Mouse (Mus musculus): Measurements from ENCODE around the gene Scn8a. TPM values are rescaled to one million over a fixed set of nuclear protein-coding genes. Genes with fewer than 3 reads are reported as not detected.
A peak's percentile ranks its signal among the peaks of the same experiment; 100 is the strongest.

The Scn8a gene
- polyA plus RNA-seq, 1 experiment, result 107 TPM

DNA sequence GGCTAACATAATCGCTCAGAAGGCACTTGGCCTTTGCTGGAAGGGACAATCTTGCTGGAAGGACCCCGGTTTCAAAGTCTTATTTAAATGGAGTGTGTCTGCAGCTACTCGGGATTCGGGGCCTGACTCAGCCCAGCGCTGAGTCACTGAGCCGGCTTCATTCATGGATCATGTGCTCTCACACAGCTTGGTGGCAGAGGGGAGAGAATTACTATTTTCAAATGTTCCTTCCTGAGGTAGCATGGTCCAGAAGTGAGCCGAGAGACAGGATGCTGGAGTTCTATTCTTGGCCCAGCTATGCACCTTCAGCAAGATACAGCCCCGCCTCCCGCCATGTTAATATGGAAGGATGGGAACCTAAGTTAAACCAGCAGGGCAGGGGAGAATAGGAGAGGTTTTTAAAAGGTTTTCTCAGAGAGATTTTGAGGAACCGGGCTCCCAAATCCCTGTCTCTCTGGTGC lies 40.8 kb downstream of the Scn8a start:
- Histone ChIP-seq H3K4me3 (replicated peaks; ENCODE audit: insufficient read depth, low read depth, low read length) (peak overlapping the region; percentile 37), H3K27me3 (ENCODE audit: control insufficient read depth, insufficient read depth, low read length) (no peaks in the 10 kb centered on the region), H3K4me1 (ENCODE audit: control insufficient read depth, insufficient read depth, low read length) (peaks cover 69% of the 10 kb centered on the region), H3K27ac (ENCODE audit: insufficient read depth, low read length) (peak overlapping the region; percentile 93)
- peak; percentile 74 to 83 for DNase-seq
- WGBS, result 4% methylated on average over 10 of the region's 10 CpGs
- TF ChIP-seq CTCF (IDR thresholded peaks at IDR 0.05; ENCODE audit: borderline replicate concordance, insufficient read depth, low read depth, low read length), result no peak
- no peak for TF ChIP-seq POLR2A (IDR thresholded peaks at IDR 0.05; ENCODE audit: borderline replicate concordance, insufficient read depth, low read length)

DNA sequence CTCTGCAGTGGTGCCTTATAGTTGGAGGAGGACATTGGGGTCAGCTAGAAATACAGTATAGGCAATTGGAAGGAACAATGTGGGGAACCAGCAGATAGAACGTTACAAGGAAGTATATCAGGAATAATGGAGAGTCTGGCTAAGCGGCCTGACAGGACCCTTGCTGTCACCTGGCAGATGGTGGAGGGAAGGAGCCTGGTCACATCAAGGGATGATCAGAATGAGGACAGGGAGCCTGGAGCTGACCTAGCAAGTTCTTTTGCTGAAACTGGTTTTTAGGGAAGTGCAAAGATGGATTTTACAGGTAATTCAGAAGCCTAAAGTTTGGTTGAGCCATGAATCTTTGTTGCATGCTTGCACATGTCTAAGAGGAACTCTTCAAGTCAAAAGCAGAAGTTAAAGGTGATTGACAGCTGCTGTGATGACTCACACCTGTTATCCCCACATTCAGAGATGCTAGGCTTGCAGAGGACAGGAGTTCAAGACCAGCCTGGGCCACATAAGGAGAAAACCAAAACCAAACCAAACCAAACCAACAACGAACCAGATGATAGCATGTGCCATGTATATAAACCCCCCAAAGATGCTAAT lies 43.1 kb downstream of the Scn8a start:
- H3K27ac ChIP-seq (ENCODE audit: insufficient read depth, low read length), result peak overlapping the region; percentile 86
- WGBS, result 30% methylated on average over 3 of the region's 3 CpGs
- TF ChIP-seq CTCF (IDR thresholded peaks at IDR 0.05; ENCODE audit: borderline replicate concordance, insufficient read depth, low read depth, low read length), result no peak
- TF ChIP-seq POLR2A (IDR thresholded peaks at IDR 0.05; ENCODE audit: borderline replicate concordance, insufficient read depth, low read length), result no peak
- no peaks in the 10 kb centered on the region for H3K27me3 ChIP-seq (ENCODE audit: control insufficient read depth, insufficient read depth, low read length)
- peaks cover 65% of the 10 kb centered on the region for H3K4me1 ChIP-seq (ENCODE audit: control insufficient read depth, insufficient read depth, low read length)
- DNase-seq, result peak; percentile 57 to 70
- no peak overlapping the region for H3K4me3 ChIP-seq (replicated peaks; ENCODE audit: insufficient read depth, low read depth, low read length)

DNA sequence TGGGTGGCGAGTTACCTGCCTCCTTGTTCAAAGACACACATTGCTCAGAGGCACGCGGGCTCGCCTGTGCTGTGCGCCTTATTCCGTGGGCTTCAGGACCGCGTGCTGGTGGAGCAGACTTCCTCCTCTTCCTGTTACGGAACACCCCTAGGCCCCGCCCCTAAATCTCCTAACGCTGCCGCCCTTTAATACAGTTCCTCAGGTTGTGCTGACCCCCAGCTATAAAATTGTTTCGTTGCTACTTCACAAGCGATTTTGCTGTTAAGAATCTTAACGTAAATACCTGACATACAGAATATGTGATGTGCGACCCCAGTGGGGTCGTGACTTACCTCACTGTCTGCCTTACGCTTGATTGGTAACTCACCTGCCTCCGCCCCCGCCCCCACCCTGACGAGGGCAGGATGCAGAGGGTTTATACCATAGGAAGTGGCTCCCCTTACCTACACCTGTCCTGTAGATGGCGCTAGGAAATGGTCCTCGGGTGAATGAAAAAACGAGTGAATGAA lies 45.1 kb downstream of the Scn8a start:
- Histone ChIP-seq H3K27ac (ENCODE audit: insufficient read depth, low read length) (no peak overlapping the region; the same call in 1 of the 2 replicates), H3K4me3 (replicated peaks; ENCODE audit: insufficient read depth, low read depth, low read length) (no peak overlapping the region), H3K27me3 (ENCODE audit: control insufficient read depth, insufficient read depth, low read length) (no peaks in the 10 kb centered on the region), H3K4me1 (ENCODE audit: control insufficient read depth, insufficient read depth, low read length) (peaks cover 62% of the 10 kb centered on the region)
- peak in 1 of 2 experiments; percentile 51 for DNase-seq
- 21% methylated on average over 24 of the region's 24 CpGs for WGBS
- TF ChIP-seq CTCF (IDR thresholded peaks at IDR 0.05; ENCODE audit: borderline replicate concordance, insufficient read depth, low read depth, low read length) (peak; percentile 35; the same call in 1 of the 2 replicates), POLR2A (IDR thresholded peaks at IDR 0.05; ENCODE audit: borderline replicate concordance, insufficient read depth, low read length) (no peak)

DNA sequence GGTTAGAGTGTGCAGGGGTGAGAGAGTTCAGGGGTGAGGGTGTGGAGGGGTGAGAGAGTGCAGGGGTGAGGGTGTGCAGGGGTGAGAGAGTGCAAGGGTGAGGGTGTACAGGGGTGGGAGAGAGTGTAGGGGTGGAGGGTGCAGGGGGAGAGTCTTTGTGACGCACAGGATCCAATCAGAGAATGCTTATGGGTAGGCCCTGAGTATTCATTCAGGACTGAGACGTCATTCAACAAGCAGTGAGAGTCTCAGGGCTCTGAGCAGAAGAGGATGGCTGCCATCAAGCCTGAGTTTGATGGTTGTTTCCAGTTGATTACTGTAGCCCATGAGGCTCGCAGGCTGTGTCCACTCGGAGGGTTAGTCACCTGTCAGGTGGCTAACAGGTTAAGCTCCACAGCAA lies 48.4 kb downstream of the Scn8a start:
- H3K4me3 ChIP-seq (replicated peaks; ENCODE audit: insufficient read depth, low read depth, low read length), result no peak overlapping the region
- H3K27ac ChIP-seq (ENCODE audit: insufficient read depth, low read length), result peak overlapping the region; percentile 3; the same call in 1 of the 2 replicates
- no peak for DNase-seq
- no peaks in the 10 kb centered on the region for H3K27me3 ChIP-seq (ENCODE audit: control insufficient read depth, insufficient read depth, low read length)
- peaks cover 39% of the 10 kb centered on the region for H3K4me1 ChIP-seq (ENCODE audit: control insufficient read depth, insufficient read depth, low read length)
- WGBS, result 26% methylated on average over 4 of the region's 4 CpGs
- TF ChIP-seq POLR2A (IDR thresholded peaks at IDR 0.05; ENCODE audit: borderline replicate concordance, insufficient read depth, low read length) (no peak), CTCF (IDR thresholded peaks at IDR 0.05; ENCODE audit: borderline replicate concordance, insufficient read depth, low read depth, low read length) (no peak)

DNA sequence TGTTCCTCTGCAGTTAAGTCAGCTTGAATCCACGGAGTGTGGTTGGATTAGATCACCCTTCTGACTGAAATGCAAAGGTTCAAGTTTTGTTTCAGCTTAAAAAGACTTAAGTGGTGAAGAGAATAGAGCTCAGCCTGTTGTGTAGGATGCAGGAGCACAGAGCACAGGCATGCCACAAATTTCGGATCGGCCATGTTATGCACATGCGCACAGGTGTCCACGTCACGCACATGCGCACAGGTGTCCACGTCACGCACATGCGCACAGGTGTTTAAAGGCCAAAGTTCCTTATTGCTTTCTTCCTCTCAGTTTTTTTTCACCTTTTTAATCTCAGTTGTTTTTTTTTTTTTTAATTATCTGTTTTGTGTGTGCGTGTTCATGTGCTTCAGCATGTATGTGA lies 52.6 kb downstream of the Scn8a start:
- Histone ChIP-seq H3K4me1 (ENCODE audit: control insufficient read depth, insufficient read depth, low read length) (peaks cover 39% of the 10 kb centered on the region), H3K4me3 (replicated peaks; ENCODE audit: insufficient read depth, low read depth, low read length) (no peak overlapping the region), H3K27me3 (ENCODE audit: control insufficient read depth, insufficient read depth, low read length) (no peaks in the 10 kb centered on the region), H3K27ac (ENCODE audit: insufficient read depth, low read length) (no peak overlapping the region)
- TF ChIP-seq POLR2A (IDR thresholded peaks at IDR 0.05; ENCODE audit: borderline replicate concordance, insufficient read depth, low read length), result no peak
- TF ChIP-seq CTCF (IDR thresholded peaks at IDR 0.05; ENCODE audit: borderline replicate concordance, insufficient read depth, low read depth, low read length), result no peak
- 90% methylated on average over 11 of the region's 11 CpGs for WGBS
- no peak for DNase-seq

DNA sequence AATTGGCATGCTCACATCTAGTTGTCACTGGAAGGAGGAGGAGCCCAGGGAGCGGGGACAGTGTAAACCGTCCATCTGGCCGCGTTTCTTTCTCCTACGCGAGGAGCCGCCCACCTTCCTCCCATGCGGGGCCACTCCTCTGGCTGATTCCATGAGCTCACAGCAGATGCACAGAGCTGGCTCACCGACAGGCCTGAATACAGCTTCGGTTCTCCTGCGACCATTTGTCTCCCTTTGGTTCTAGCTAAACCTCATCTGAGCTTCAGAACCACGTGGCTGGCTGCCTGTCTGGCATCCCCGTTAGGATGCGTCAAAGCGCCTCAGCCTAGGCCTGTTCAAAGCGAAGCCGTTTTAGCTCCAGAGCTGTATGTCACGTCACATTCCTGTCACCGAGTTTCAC lies 53.8 kb downstream of the Scn8a start:
- no peak for TF ChIP-seq CTCF (IDR thresholded peaks at IDR 0.05; ENCODE audit: borderline replicate concordance, insufficient read depth, low read depth, low read length)

DNA sequence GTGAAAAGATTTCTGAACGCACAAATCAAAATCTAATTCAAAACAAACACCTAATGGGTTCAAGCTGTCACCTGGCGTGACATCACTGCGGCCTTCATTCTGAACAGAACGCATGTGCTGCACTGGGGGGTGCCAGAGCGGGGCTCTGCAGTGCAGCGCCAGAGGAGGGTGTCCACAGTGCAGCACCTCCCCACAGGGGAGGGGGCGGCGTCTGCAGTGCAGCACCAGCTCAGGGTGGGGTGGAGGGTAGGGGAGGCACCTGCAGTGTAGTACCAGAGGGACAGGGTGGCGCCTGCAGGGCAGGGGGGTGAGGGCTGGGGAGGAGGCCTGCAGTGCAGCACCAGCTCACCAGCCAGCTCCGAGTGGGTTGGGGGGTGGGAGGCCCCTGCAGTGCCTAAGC lies 55.3 kb downstream of the Scn8a start:
- TF ChIP-seq CTCF (IDR thresholded peaks at IDR 0.05; ENCODE audit: borderline replicate concordance, insufficient read depth, low read depth, low read length), result no peak
- TF ChIP-seq POLR2A (IDR thresholded peaks at IDR 0.05; ENCODE audit: borderline replicate concordance, insufficient read depth, low read length), result no peak
- DNase-seq, result peak in 1 of 2 experiments; percentile 45
- H3K4me3 ChIP-seq (replicated peaks; ENCODE audit: insufficient read depth, low read depth, low read length), result no peak overlapping the region
- H3K27ac ChIP-seq (ENCODE audit: insufficient read depth, low read length), result no peak overlapping the region
- 34% methylated on average over 10 of the region's 10 CpGs for WGBS
- no peaks in the 10 kb centered on the region for H3K27me3 ChIP-seq (ENCODE audit: control insufficient read depth, insufficient read depth, low read length)
- H3K4me1 ChIP-seq (ENCODE audit: control insufficient read depth, insufficient read depth, low read length), result peaks cover 25% of the 10 kb centered on the region

More for the DNA sequence above, 53.8 kb downstream of the Scn8a start:
- no peaks in the 10 kb centered on the region for H3K27me3 ChIP-seq (ENCODE audit: control insufficient read depth, insufficient read depth, low read length)
- no peak overlapping the region for H3K4me3 ChIP-seq (replicated peaks; ENCODE audit: insufficient read depth, low read depth, low read length)
- WGBS, result 2% methylated on average over 19 of the region's 19 CpGs
- DNase-seq, result peak; percentile 82 to 87
- peaks cover 26% of the 10 kb centered on the region for H3K4me1 ChIP-seq (ENCODE audit: control insufficient read depth, insufficient read depth, low read length)
- peak overlapping the region; percentile 76 for H3K27ac ChIP-seq (ENCODE audit: insufficient read depth, low read length)

DNA sequence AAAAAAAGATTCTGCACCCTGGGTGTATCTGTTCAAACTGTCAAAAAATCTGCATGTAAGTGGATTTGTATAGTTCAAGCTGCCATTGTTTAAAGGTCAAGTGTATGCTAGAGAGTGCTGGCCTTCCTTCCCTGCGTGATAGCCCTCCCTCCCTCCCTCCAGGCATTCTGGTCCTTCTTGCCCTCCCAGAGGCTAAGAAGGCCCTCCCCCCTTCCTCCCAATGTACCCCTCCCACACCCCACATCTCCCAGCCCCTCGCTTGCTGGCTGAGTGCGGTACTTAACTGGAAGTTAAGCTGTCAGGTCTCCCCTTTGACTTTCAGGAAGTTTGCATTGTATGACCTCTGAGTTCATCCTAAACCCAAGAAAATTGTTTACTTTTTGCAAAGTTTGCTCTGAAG lies 60.8 kb downstream of the Scn8a start:
- Histone ChIP-seq H3K27ac (ENCODE audit: insufficient read depth, low read length) (no peak overlapping the region), H3K27me3 (ENCODE audit: control insufficient read depth, insufficient read depth, low read length) (no peaks in the 10 kb centered on the region), H3K4me1 (ENCODE audit: control insufficient read depth, insufficient read depth, low read length) (peaks cover 15% of the 10 kb centered on the region), H3K4me3 (replicated peaks; ENCODE audit: insufficient read depth, low read depth, low read length) (no peak overlapping the region)
- DNase-seq, result no peak
- WGBS, result 69% methylated on average over 3 of the region's 3 CpGs
- TF ChIP-seq CTCF (IDR thresholded peaks at IDR 0.05; ENCODE audit: borderline replicate concordance, insufficient read depth, low read depth, low read length), result no peak
- no peak for TF ChIP-seq POLR2A (IDR thresholded peaks at IDR 0.05; ENCODE audit: borderline replicate concordance, insufficient read depth, low read length)

Data from cerebellum, adult 2 months (tissue).